Mouse (Mus musculus) testis, adult 2 months (tissue): Measurements from ENCODE around the gene Rtp1.

Experiments
- CTCF ChIP-seq: fragments of 200-500 bp; IDR thresholded peaks from 2 replicates; pipeline ENCODE4 v1.5.1; 2012; ENCODE audit warnings: low read depth, mild to moderate bottlenecking, inconsistent platforms, low read length, moderate library complexity; ENCODE audit not compliant: control insufficient read depth, insufficient read depth, insufficient replicate concordance
- POLR2A ChIP-seq: fragments of 200-500 bp; IDR thresholded peaks from 2 replicates; pipeline ENCODE4 v1.6.1; 2012; ENCODE audit warnings: low read depth, mild to moderate bottlenecking, inconsistent platforms, low read length, moderate library complexity; ENCODE audit not compliant: control insufficient read depth

- TF ChIP-seq POLR2A (no peak), CTCF (no peak)
Observed at GRCm38 (mm10) chr16:23416657-23417293, 12.2 kb upstream of the Rtp1 start.
